Mouse (Mus musculus) heart, adult 2 months (tissue): Measurements from ENCODE around the gene Drd4.

Source experiments
- CTCF ChIP-seq: fragments of 200-600 bp; IDR thresholded peaks from 2 replicates; pipeline ENCODE4 v1.8.1; 2022; ENCODE audit warnings: antibody characterized with exemption, mild to moderate bottlenecking, moderate library complexity
- POLR2A ChIP-seq: fragments of 200-500 bp; IDR thresholded peaks from 2 replicates; pipeline ENCODE4 v1.6.1; 2011; ENCODE audit warnings: mild to moderate bottlenecking, low read depth, low read length, control low read depth; ENCODE audit not compliant: insufficient read depth

GRCm38 (mm10) chr7:141336296-141336695 lies 44.5 kb downstream of the Drd4 start:
- TF ChIP-seq POLR2A (no peak), CTCF (no peak)
